Comparison of ENCODE assay signal across 29 mouse cellular contexts in genomic region chr17:45339226-45339625, GRCm38 (mm10).
DNase-seq lines count a peak whose midpoint lies in the region; ATAC-seq lines count a peak whose summit lies in the region.
"Had no signal": no experiment of that assay in that cellular context is flagged by ENCODE, and none has a peak within 500 bp of the region (broad histone marks: within the 10 kb centered on the region; RNA-seq: fewer than 3 reads in every experiment).

No protein-coding gene starts in this region.

- peaks cover 20% of the 10 kb centered on the region for H3K4me1 ChIP-seq in embryonic facial prominence, embryonic 12.5 days
- H3K4me1 ChIP-seq: liver, embryonic 13.5 days had no signal

- 17% methylated on average over 11 of the region's 11 CpGs for WGBS in embryonic facial prominence, embryonic 12.5 days

- peak; percentile 28 for DNase-seq in embryo, embryonic 10 days (ENCODE audit: low spot score)
- no peak for DNase-seq in embryo, embryonic 9.5 days (ENCODE audit: extremely low spot score)
- DNase-seq in gastrocnemius, postnatal 14 days: peak; percentile 17
- no peak for DNase-seq in gastrocnemius, postnatal 36 days
- DNase-seq in skeletal muscle tissue, adult 2 months (ENCODE audit: low read depth, low spot score): peak; percentile 10
- no peak for DNase-seq in right cerebral cortex, postnatal 36 days (ENCODE audit: low spot score in 2 of 2)
- DNase-seq: adrenal gland, postnatal 25 days; cerebellum, adult 18-20 months; cerebellum, postnatal 14 days; gastrocnemius, postnatal 25 days; heart, adult 2 months; kidney, adult 18-20 months; kidney, postnatal 36 days; liver, embryonic 13.5 days; lung, adult 2 months; lung, postnatal 10 days; thymus, postnatal 4 days had no signal

- intact Hi-C loops in gastrocnemius, postnatal 14 days (cut with DNase I; ENCODE audit: low total_unique reads): no loop called here
- intact Hi-C loops in gastrocnemius, postnatal 36 days (cut with DNase I): no loop called here

- H3K9me3 ChIP-seq in embryonic facial prominence, embryonic 12.5 days: peaks cover 7% of the 10 kb centered on the region; the same call in 1 of the 2 replicates
- H3K9me3 ChIP-seq: kidney, embryonic 15.5 days; limb, embryonic 15.5 days; liver, embryonic 13.5 days had no signal

- no peak overlapping the region for H3K4me2 ChIP-seq in embryonic facial prominence, embryonic 12.5 days (replicated peaks)
- H3K4me2 ChIP-seq: forebrain, embryonic 12.5 days; heart, embryonic 12.5 days; kidney, embryonic 15.5 days; limb, embryonic 15.5 days; liver, embryonic 13.5 days; midbrain, embryonic 13.5 days; neural tube, embryonic 13.5 days had no signal

- H3K36me3 ChIP-seq in embryonic facial prominence, embryonic 12.5 days: no peaks in the 10 kb centered on the region
- H3K36me3 ChIP-seq: forebrain, embryonic 12.5 days; heart, embryonic 12.5 days; kidney, embryonic 15.5 days; limb, embryonic 15.5 days; liver, embryonic 13.5 days; midbrain, embryonic 13.5 days; neural tube, embryonic 13.5 days had no signal

- H3K4me3 ChIP-seq in embryonic facial prominence, embryonic 12.5 days: no peak overlapping the region
- H3K4me3 ChIP-seq: forebrain, embryonic 12.5 days; heart, adult 2 months; heart, embryonic 12.5 days; kidney, embryonic 15.5 days; layer of hippocampus, adult 2 months; limb, embryonic 15.5 days; liver, embryonic 13.5 days; midbrain, embryonic 13.5 days; neural tube, embryonic 13.5 days had no signal

- no peak for ATAC-seq in embryonic facial prominence, embryonic 12.5 days (ENCODE audit: insufficient number of reproducible peaks, insufficient read depth, low FRiP score, low TSS enrichment)
- no peak for ATAC-seq in cerebellum, adult (ENCODE audit: insufficient number of reproducible peaks, low FRiP score, low TSS enrichment)
- ATAC-seq: hindbrain, embryonic 16.5 days; midbrain, embryonic 13.5 days; Patski had no signal

- no peak overlapping the region for H3K9ac ChIP-seq in embryonic facial prominence, embryonic 12.5 days
- H3K9ac ChIP-seq: forebrain, embryonic 12.5 days; heart, embryonic 12.5 days; kidney, embryonic 15.5 days; limb, embryonic 15.5 days; liver, embryonic 13.5 days; midbrain, embryonic 13.5 days; neural tube, embryonic 13.5 days had no signal

- H3K27me3 ChIP-seq in embryonic facial prominence, embryonic 12.5 days: 0 out of 2 replicates have a peak, but pooled peaks cover 3% of the 10 kb centered on the region
- H3K27me3 ChIP-seq: forebrain, embryonic 12.5 days; heart, embryonic 12.5 days; liver, embryonic 13.5 days; midbrain, embryonic 13.5 days; neural tube, embryonic 13.5 days; Patski had no signal

- H3K27ac ChIP-seq in embryonic facial prominence, embryonic 12.5 days: peak overlapping the region; percentile 37
- H3K27ac ChIP-seq: forebrain, embryonic 12.5 days; heart, adult 2 months; kidney, embryonic 15.5 days; layer of hippocampus, adult 2 months; limb, embryonic 15.5 days; liver, embryonic 13.5 days; macrophage; midbrain, embryonic 13.5 days; neural tube, embryonic 13.5 days had no signal

Comparison
In these comparisons a context has a peak if more than half of its experiments do, and no peak if none do; other contexts are left out.
1. DNase-seq: peak in embryo, embryonic 10 days (single experiment), gastrocnemius, postnatal 14 days (single experiment) and skeletal muscle tissue, adult 2 months (single experiment); none in embryo, embryonic 9.5 days (single experiment), gastrocnemius, postnatal 36 days (0 of 2) and right cerebral cortex, postnatal 36 days (0 of 2).